Mouse (Mus musculus) bone marrow macrophage, adult 2 months (primary cell): ENCODE results near the gene Rps6kb2.

Experiments used
- CTCF ChIP-seq: IDR thresholded peaks from 2 replicates; pipeline ENCODE4 v1.5.1; 2012; ENCODE audit warnings: low read depth, mild to moderate bottlenecking, low read length, moderate library complexity
- POLR2A ChIP-seq: IDR thresholded peaks from 2 replicates; pipeline ENCODE4 v1.6.1; 2012; ENCODE audit warnings: mild to moderate bottlenecking, low read depth, low read length, borderline replicate concordance

DNA sequence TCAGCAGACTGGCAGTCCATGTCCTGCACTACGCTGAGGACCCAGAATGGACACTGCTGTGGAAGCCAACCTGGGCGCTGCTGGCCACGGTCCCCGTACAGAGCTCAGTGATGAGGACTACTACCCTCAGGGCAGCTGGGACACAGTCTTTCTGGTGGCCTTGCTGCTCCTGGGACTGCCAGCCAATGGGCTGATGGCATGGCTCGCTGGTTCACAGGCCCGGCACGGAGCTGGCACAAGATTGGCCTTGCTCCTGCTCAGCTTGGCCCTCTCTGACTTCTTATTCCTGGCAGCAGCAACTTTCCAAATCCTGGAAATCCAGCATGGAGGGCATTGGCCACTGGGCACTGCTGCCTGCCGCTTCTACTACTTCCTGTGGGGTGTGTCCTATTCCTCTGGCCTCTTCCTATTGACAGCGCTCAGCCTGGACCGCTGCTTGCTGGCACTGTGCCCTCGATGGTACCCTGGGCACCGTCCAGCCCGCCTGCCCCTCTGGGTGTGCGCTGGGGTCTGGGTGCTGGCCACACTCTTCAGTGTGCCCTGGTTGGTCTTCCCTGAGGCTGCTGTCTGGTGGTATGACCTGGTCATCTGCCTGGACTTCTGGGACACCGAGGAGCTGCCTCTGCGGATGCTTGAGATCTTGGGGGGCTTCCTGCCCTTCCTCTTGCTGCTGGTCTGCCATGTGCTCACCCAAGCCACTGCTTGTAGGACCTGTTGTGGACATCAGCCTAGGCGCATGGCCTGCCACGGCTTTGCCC, 20.6 kb downstream of the Rps6kb2 start:
- TF ChIP-seq CTCF (no peak), POLR2A (no peak)
